Mouse (Mus musculus) midbrain, embryonic 14.5 days (tissue): ENCODE measurements at regions not wholly inside any gene's neighbourhood (a gene's known extent, or its start where the extent isn't known, plus 50 kb on each side); places are given as distances from the start of the nearest gene placed in this dataset.

Experiments
- ATAC-seq: fragments of 200-750 bp; cut with Nextera tagmentation; 2 replicates; pipeline ENCODE4 v1.8.0; 2017; ENCODE audit warnings: moderate number of reproducible peaks, moderate library complexity; ENCODE audit not compliant: low FRiP score, low TSS enrichment
- DNase-seq: peaks from one replicate; pipeline ENCODE4 v3.0.0-alpha.2; 2015
- H3K27ac ChIP-seq: fragments of 300-500 bp; sonication (generic); replicated peaks from 2 replicates; pipeline ENCODE4 v1.5.1; 2014; ENCODE audit warnings: mild to moderate bottlenecking, low read depth, low read length, moderate library complexity
- H3K27me3 ChIP-seq: fragments of 300-500 bp; sonication (generic); 2 replicates; pipeline ENCODE4 v1.6.1; 2014; ENCODE audit warnings: low read length, control low read depth, mixed read lengths; ENCODE audit not compliant: control insufficient read depth, insufficient read depth
- H3K36me3 ChIP-seq: fragments of 300-500 bp; sonication (generic); 2 replicates; pipeline ENCODE4 v1.6.1; 2014; ENCODE audit warnings: low read length, control low read depth; ENCODE audit not compliant: control insufficient read depth, insufficient read depth
- H3K4me1 ChIP-seq: fragments of 300-500 bp; sonication (generic); 2 replicates; pipeline ENCODE4 v1.6.1; 2014; ENCODE audit warnings: mild to moderate bottlenecking, antibody characterized with exemption, low read length, control low read depth; ENCODE audit not compliant: control insufficient read depth, insufficient read depth
- H3K4me2 ChIP-seq: fragments of 300-500 bp; sonication (generic); 2 replicates; pipeline ENCODE4 v1.6.1; 2014; ENCODE audit warnings: mild to moderate bottlenecking, low read length, moderate library complexity
- H3K4me3 ChIP-seq: fragments of 300-500 bp; sonication (generic); replicated peaks from 2 replicates; pipeline ENCODE4 v1.5.1; 2014; ENCODE audit warnings: low read depth, low read length
- H3K9ac ChIP-seq: fragments of 300-500 bp; sonication (generic); replicated peaks from 2 replicates; pipeline ENCODE4 v1.6.1; 2014; ENCODE audit warnings: mild to moderate bottlenecking, low read length, moderate library complexity
- H3K9me3 ChIP-seq: fragments of 300-500 bp; sonication (generic); 2 replicates; pipeline ENCODE4 v1.6.1; 2016; ENCODE audit warnings: low read length, control low read depth, mixed read lengths; ENCODE audit not compliant: control insufficient read depth
- WGBS: fragments of 180-500 bp; shearing (Covaris S2); extraction: QIAGEN DNeasy Blood & Tissue Kit; methylation state at CpG from one replicate; pipeline ENCODE4 v1.1.7; 2014; 5-methylcytosine and 5-hydroxymethylcytosine counted together

- Histone ChIP-seq H3K9ac (no peak overlapping the region), H3K36me3 (no peaks in the 10 kb centered on the region), H3K9me3 (no peaks in the 10 kb centered on the region), H3K4me1 (no peaks in the 10 kb centered on the region), H3K4me2 (no peak overlapping the region), H3K27me3 (no peaks in the 10 kb centered on the region), H3K27ac (no peak overlapping the region), H3K4me3 (no peak overlapping the region)
- WGBS = 36% methylated on average over 6 of the region's 6 CpGs
- ATAC-seq (no peak), DNase-seq (no peak)
Observed at GRCm38 (mm10) chr9:90838184-90838926, 523.9 kb upstream of the Zic4 start.

GRCm38 (mm10) chr9:90851044-90851443 lies 511.2 kb upstream of the Zic4 start:
- DNase-seq (no peak), ATAC-seq (no peak)
- H3K9ac ChIP-seq = no peak overlapping the region
- H3K27me3 ChIP-seq = no peaks in the 10 kb centered on the region
- H3K9me3 ChIP-seq = no peaks in the 10 kb centered on the region
- no peak overlapping the region for H3K27ac ChIP-seq
- no peak overlapping the region for H3K4me3 ChIP-seq
- no peaks in the 10 kb centered on the region for H3K36me3 ChIP-seq
- WGBS = 95% methylated on average over 5 of the region's 5 CpGs
- no peak overlapping the region for H3K4me2 ChIP-seq
- no peaks in the 10 kb centered on the region for H3K4me1 ChIP-seq

GRCm38 (mm10) chr9:90871636-90872035 lies 490.6 kb upstream of the Zic4 start:
- WGBS = 64% methylated on average over 5 of the region's 5 CpGs
- H3K4me3 ChIP-seq = no peak overlapping the region
- no peaks in the 10 kb centered on the region for H3K4me1 ChIP-seq
- no peak overlapping the region for H3K4me2 ChIP-seq
- no peak overlapping the region for H3K9ac ChIP-seq
- H3K27ac ChIP-seq = no peak overlapping the region
- DNase-seq (no peak), ATAC-seq (no peak)
- no peaks in the 10 kb centered on the region for H3K9me3 ChIP-seq
- H3K36me3 ChIP-seq = no peaks in the 10 kb centered on the region
- H3K27me3 ChIP-seq = no peaks in the 10 kb centered on the region

GRCm38 (mm10) chr9:90884467-90884866 lies 477.7 kb upstream of the Zic4 start:
- Histone ChIP-seq H3K9ac (no peak overlapping the region), H3K4me2 (no peak overlapping the region), H3K27ac (no peak overlapping the region), H3K27me3 (no peaks in the 10 kb centered on the region), H3K4me3 (no peak overlapping the region), H3K9me3 (no peaks in the 10 kb centered on the region), H3K36me3 (no peaks in the 10 kb centered on the region), H3K4me1 (no peaks in the 10 kb centered on the region)
- ATAC-seq = no peak
- DNase-seq = no peak
- WGBS = 100% methylated on average over 1 of the region's 1 CpGs

- Histone ChIP-seq H3K36me3 (no peaks in the 10 kb centered on the region), H3K4me3 (no peak overlapping the region), H3K9me3 (no peaks in the 10 kb centered on the region), H3K4me2 (no peak overlapping the region), H3K9ac (no peak overlapping the region), H3K27ac (no peak overlapping the region), H3K27me3 (no peaks in the 10 kb centered on the region), H3K4me1 (no peaks in the 10 kb centered on the region)
- ATAC-seq (no peak), DNase-seq (no peak)
- 96% methylated on average over 3 of the region's 3 CpGs for WGBS
Observed at GRCm38 (mm10) chr9:90887405-90887804, 474.8 kb upstream of the Zic4 start.

- Histone ChIP-seq H3K27ac (no peak overlapping the region), H3K4me3 (no peak overlapping the region), H3K4me1 (no peaks in the 10 kb centered on the region), H3K9ac (no peak overlapping the region), H3K4me2 (no peak overlapping the region), H3K27me3 (no peaks in the 10 kb centered on the region), H3K36me3 (no peaks in the 10 kb centered on the region), H3K9me3 (no peaks in the 10 kb centered on the region)
- ATAC-seq = no peak
- no peak for DNase-seq
- 94% methylated on average over 4 of the region's 4 CpGs for WGBS
Observed at GRCm38 (mm10) chr9:90890801-90891200, 471.4 kb upstream of the Zic4 start.

GRCm38 (mm10) chr9:90892816-90893215 lies 469.4 kb upstream of the Zic4 start:
- Histone ChIP-seq H3K27ac (no peak overlapping the region), H3K9ac (no peak overlapping the region), H3K36me3 (no peaks in the 10 kb centered on the region), H3K4me2 (no peak overlapping the region), H3K4me3 (no peak overlapping the region), H3K4me1 (no peaks in the 10 kb centered on the region), H3K9me3 (no peaks in the 10 kb centered on the region), H3K27me3 (no peaks in the 10 kb centered on the region)
- WGBS = 77% methylated on average over 1 of the region's 1 CpGs
- ATAC-seq (no peak), DNase-seq (no peak)

GRCm38 (mm10) chr9:90903557-90903956 lies 458.7 kb upstream of the Zic4 start:
- Histone ChIP-seq H3K27ac (no peak overlapping the region), H3K4me3 (no peak overlapping the region), H3K9me3 (no peaks in the 10 kb centered on the region), H3K4me1 (no peaks in the 10 kb centered on the region), H3K27me3 (peaks cover 13% of the 10 kb centered on the region), H3K9ac (no peak overlapping the region), H3K36me3 (no peaks in the 10 kb centered on the region), H3K4me2 (no peak overlapping the region)
- peak; percentile 48 for DNase-seq
- 2% methylated on average over 5 of the region's 5 CpGs for WGBS
- ATAC-seq = no peak; the same call in 1 of the 2 replicates

GRCm38 (mm10) chr9:90906106-90906505 lies 456.1 kb upstream of the Zic4 start:
- no peak for DNase-seq
- Histone ChIP-seq H3K27me3 (peaks cover 9% of the 10 kb centered on the region), H3K4me1 (no peaks in the 10 kb centered on the region), H3K4me2 (no peak overlapping the region), H3K36me3 (no peaks in the 10 kb centered on the region), H3K4me3 (no peak overlapping the region), H3K27ac (no peak overlapping the region), H3K9me3 (no peaks in the 10 kb centered on the region), H3K9ac (no peak overlapping the region)
- WGBS = 98% methylated on average over 5 of the region's 5 CpGs
- ATAC-seq = no peak; the same call in 1 of the 2 replicates
